ENCODE assay signal across 8 mouse cellular contexts in genomic region chr10:117515777-117516501, GRCm38 (mm10).
DNase-seq lines count a peak whose midpoint lies in the region; ATAC-seq lines count a peak whose summit lies in the region.

No protein-coding gene starts in this region.

- no peak overlapping the region for H3K4me2 ChIP-seq in neural tube, embryonic 15.5 days

- peak; percentile 13 for DNase-seq in heart, adult 8-10 months (ENCODE audit: low spot score)
- DNase-seq in heart, adult 9 months (ENCODE audit: low spot score in 2 of 2), result no peak
- peak; percentile 62 for DNase-seq in CD4-positive, CD25-positive, alpha-beta regulatory T cell, adult 2 months (ENCODE audit: low read depth, low spot score)
- peak; percentile 6 to 57 for DNase-seq in adrenal gland, postnatal 36 days
- peak; percentile 10 to 26 for DNase-seq in heart, postnatal 36 days
- peak; percentile 12 to 18 for DNase-seq in left cerebral cortex, postnatal 36 days (ENCODE audit: low spot score in 2 of 2)

- H3K27me3 ChIP-seq in neural tube, embryonic 15.5 days (replicated peaks), result no peaks in the 10 kb centered on the region

- H3K4me1 ChIP-seq in neural tube, embryonic 15.5 days, result peaks cover 5% of the 10 kb centered on the region; the same call in 1 of the 2 replicates

- H3K4me3 ChIP-seq in neural tube, embryonic 15.5 days (replicated peaks), result no peak overlapping the region

- no peak overlapping the region for H3K9ac ChIP-seq in neural tube, embryonic 15.5 days (replicated peaks)

- H3K27ac ChIP-seq in neural tube, embryonic 15.5 days (replicated peaks), result no peak overlapping the region

- H3K36me3 ChIP-seq in neural tube, embryonic 15.5 days, result no peaks in the 10 kb centered on the region

- WGBS in neural tube, embryonic 15.5 days, result 56% methylated on average over 10 of the region's 10 CpGs

- intact Hi-C loops in heart, postnatal 36 days (cut with DNase I), result loop anchor here (1.0 kb wide), 1 partner anchor 161 kb away; no protein-coding TSS in a partner anchor
- intact Hi-C loops in left cerebral cortex, postnatal 36 days (cut with DNase I), result loop anchor here (1.0 kb wide), 1 partner anchor 161 kb away; no protein-coding TSS in a partner anchor

- 0 out of 2 replicates have a peak, but pooled peaks have one; percentile 31 for ATAC-seq in neural tube, embryonic 15.5 days (ENCODE audit: low FRiP score)
- ATAC-seq in megakaryocyte, adult 5-6 weeks (ENCODE audit: poor library complexity, severe bottlenecking), result no peak

- H3K9me3 ChIP-seq in neural tube, embryonic 15.5 days (replicated peaks), result no peaks in the 10 kb centered on the region

Comparison
In these comparisons a context has a peak if more than half of its experiments do, and no peak if none do; other contexts are left out.
1. DNase-seq: peak in heart, adult 8-10 months (single experiment), CD4-positive, CD25-positive, alpha-beta regulatory T cell, adult 2 months (single experiment), adrenal gland, postnatal 36 days (2 of 2), heart, postnatal 36 days (2 of 2) and left cerebral cortex, postnatal 36 days (2 of 2); none in heart, adult 9 months (0 of 2).